Mouse (Mus musculus) cortical plate, adult 2 months (tissue): ENCODE results near the gene Atxn7l1.

Source experiments
- CTCF ChIP-seq: fragments of 200-500 bp; IDR thresholded peaks from 2 replicates; pipeline ENCODE4 v1.5.1; 2011; ENCODE audit warnings: mild to moderate bottlenecking, control low read depth, low read length; ENCODE audit not compliant: insufficient read depth; ENCODE audit errors: extremely low read depth
- POLR2A ChIP-seq: fragments of 200-500 bp; IDR thresholded peaks from 2 replicates; pipeline ENCODE4 v1.6.1; 2011; ENCODE audit warnings: mild to moderate bottlenecking, low read length, control low read depth; ENCODE audit not compliant: insufficient read depth; ENCODE audit errors: extremely low read depth

- TF ChIP-seq CTCF (no peak), POLR2A (no peak)
These were observed 217.6 kb downstream of the Atxn7l1 start for GRCm38 (mm10) chr12:33365133-33365532.
